Mouse (Mus musculus): ENCODE results near the gene Dnajc27. TPM values are rescaled to one million over a fixed set of nuclear protein-coding genes. Genes with fewer than 3 reads are reported as not detected.
A peak's percentile ranks its signal among the peaks of the same experiment; 100 is the strongest.

The Dnajc27 gene
- polyA plus RNA-seq, 2 experiments from 2014 or later = 2.3 to 4.9 TPM

DNA sequence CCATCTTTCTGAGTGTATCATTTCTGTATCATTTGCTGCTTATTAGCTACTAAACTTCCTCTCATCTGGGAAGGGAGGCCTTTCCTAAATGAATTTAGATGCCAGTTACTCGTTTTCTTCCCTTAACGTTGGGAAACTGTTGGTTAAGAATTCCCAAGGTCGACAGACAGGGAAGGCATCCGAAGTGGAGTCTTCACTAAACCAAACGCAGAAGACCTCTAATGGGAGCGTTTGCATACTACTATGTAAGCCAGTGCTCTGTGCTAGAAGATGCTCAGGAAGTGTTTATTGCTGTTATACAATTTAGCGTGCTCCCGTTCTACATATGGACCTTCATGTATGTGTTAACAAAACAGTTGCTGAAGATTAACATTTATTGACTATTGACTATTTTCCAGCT, 1.1 kb downstream of the Dnajc27 start:
- no peak for ATAC-seq

DNA sequence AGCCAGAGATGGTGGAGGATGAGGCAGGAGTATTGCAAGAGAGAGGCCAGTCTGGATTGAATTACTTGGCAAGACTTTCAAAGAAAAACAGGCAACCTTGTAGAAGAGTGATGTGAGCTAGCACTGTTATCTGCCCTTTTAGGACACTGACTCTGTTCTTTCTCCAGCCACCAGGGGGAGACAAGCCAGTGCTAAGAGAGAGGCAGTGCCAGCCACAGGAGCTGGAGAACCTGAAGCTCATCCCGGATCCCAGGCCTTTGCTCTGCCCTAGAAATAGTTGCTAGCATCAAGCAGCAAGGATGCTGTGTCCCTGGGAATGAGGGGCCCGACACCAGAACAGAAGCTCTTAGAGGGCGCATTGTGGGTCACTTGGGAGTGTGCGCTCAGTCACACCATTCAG, 25.0 kb downstream of the Dnajc27 start:
- ATAC-seq = peak; percentile 61

DNA sequence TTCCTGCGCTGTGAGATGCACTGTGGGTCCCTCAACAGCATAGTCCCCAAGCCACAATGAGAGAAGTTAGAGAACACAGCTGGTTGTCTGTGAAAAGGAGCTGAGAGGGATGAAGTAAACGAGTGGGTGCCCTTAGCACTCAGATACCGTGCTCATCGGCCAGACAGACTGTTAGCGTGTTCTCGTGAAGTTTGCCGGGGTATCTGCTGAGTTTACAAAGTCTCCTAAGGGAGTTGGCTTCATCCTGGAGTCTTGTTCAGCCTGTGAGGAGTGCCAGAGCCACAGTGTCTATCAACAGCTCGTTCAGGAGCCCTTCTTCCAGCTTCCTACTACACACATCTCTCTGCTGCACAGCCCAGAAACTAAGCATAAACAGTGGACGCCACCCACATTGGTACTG, 33.7 kb downstream of the Dnajc27 start:
- ATAC-seq = no peak

DNA sequence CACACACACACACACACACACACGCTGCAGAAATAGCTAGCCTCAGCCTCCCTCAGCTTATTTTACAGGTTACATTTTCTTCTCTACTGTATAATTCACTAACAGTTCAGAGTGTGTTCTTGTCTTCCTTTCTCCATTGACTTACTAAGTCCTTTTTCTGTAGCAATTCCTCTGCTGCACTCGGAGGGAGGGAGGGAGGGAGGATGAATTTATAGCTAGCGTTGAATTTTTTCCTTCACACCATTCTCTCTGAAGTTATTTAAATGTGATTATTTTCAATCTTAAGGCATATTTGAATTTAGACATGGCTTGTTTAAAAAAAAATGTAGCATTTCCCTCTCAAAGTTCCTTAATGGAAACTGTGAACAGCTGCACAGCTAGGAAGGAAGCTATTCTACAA, 34.8 kb downstream of the Dnajc27 start:
- no peak for ATAC-seq

DNA sequence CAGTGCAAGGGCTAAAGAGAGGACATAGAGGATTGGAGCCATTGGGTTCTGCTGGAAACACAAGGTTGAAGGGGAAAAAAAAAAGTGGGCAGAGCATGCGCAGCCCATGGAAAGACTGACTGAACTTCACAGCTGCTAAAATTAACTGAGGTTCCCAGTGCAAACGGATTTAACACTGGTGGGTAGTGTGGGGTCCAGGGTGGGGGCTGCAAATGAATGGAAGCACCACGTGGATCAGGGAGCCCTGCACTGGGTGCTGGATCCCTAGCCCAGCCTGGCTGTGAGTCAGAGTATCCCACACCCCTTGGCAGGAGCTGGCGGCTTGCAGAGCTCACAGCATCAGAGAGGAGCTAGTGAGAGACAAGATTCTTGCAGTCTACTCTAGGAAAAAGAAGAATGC, 35.2 kb downstream of the Dnajc27 start:
- no peak for ATAC-seq

DNA sequence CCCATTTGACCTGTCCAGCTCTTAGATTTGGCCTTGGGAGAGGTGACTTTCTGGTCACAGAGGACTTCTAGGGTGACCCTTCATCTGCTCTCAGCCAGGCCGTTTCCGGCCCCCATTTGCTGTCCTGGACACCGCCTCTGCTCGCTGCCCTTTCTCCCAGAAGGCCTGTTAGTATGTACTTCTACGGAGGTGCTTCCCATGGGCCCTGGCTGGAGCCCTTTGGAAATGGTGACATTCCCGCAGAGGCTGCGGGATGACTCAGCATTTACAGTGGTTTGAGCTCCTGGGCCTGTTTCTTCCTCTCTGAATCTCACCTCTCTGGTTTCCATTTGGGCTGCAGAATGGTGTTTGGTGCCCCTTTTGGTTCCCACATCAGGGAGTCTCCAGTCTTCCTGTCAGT, 45.0 kb downstream of the Dnajc27 start:
- ATAC-seq = no peak

DNA sequence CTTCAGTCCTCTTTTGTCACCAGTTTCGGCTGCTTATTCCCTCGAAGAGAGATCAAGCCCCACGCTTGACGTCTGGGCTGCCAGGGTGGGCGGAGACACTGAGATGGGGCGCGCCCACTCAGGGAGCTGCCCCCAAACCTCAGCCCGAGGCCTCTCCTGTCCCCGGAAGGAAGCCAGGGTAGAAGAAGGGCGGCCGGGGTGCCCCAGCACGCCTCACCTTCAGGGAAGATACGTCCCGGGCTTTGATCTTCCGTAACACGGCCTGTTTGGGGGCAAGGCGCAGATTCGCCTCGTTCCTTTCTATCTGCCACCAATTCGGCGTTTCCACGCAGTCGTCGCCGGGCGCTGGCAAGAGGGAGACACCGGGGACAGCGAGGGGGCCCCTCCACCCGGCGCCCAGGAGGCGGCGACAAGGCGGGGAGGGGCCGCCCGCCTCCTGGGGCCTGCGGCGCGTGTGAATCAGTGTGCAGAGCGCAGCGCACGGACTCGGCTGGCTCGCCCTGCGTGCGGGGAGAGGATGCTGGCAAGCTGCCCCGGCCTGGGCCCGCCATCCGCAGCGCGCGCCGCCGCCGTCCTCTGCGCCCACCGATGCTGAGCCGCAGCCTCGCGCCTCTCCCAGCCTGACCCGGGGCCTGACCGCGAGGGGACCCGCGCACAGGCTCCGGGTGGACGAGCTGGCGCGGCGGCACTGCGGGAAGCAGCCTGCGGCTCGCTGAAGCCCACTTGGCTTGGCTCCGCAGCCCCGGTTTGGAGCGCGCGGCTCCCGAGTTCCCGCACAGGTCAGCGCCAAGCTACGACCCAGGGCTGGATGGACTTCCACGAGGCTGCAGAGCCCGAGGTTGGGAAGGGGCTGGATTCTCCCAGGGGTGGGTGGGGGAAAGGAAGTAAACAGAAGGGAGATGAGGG, 50.8 kb downstream of the Dnajc27 start, which contains the start of gene Adcy3:
Adcy3 (plus strand) TSS at position 163 of the 906 bp plus-strand sequence.
- peak; percentile 92 for ATAC-seq

DNA sequence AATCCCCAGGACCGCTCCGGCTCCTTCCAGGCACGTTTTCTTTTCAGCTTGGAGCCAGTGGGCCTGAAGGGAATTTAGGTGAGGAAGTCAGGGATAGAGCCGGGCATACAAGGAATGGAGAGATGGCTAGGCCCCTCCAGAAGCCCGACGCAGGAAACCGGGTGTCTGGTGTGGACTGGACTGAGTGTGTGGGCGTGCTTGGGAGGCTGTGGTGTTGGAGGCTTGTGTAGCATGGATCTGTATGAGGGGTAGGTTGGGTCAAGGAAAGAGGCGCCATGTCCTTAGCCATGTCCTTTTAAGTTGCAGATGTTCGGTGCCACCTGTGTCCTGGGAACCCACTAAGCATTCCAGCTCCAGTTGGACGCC, 51.4 kb downstream of the Dnajc27 start:
- ATAC-seq = no peak

DNA sequence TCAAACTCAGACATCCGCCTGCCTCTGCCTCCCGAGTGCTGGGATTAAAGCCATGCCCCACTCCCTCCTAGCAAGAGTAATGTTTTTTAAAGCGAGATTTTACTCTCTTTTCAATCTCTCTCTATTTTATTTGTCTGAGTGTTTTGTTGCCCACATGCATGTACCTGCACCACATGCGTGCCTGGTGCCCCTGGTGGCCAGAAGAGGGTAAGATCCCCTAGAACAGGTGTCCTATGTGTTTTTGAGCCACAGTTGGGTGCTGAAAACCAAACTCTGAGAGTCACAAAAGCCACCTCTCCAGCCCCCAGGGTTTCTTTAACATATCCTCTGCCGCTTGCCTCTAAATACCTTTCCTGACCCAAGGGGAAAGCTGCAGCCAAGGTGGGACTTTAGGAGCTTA, 60.8 kb downstream of the Dnajc27 start:
- no peak for ATAC-seq

DNA sequence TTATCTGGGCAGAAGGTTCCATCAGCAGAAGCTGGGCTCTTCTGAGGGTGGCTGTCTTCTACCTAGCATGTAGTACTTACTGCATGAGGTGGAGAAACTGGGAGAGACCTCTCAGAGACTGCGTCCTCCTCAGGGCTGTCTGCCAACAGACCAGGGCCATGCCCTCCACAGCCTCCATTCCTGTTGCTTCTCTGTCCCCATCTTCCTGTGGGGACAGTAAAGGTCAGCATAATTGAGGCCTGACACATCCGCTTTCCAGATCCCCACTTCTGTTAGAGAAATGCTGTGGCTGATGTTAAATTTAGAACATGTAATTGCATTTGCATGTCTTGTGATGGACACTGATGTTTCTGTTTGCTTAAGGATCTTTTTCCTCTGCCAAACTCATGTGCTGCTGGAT, 68.6 kb downstream of the Dnajc27 start:
- ATAC-seq = no peak

DNA sequence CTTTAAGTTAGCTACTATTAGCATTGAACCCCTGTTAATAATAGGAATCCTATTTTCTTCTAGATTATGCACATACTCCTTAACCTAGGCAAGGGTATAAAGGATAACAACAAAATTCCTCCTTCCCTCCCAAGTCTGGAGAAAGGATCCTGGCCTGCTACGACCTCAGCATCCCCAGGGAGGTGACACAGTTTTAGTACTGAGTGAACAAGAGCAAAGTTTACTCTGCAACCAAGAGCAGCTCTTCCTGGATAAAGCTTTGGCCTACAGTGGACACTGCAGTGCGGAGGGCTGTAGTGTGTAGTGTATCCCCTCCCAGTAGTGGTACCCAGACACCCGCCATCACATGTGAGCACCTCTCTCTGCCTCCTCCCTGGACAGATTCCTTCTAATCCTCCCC, 69.6 kb downstream of the Dnajc27 start:
- no peak for ATAC-seq

DNA sequence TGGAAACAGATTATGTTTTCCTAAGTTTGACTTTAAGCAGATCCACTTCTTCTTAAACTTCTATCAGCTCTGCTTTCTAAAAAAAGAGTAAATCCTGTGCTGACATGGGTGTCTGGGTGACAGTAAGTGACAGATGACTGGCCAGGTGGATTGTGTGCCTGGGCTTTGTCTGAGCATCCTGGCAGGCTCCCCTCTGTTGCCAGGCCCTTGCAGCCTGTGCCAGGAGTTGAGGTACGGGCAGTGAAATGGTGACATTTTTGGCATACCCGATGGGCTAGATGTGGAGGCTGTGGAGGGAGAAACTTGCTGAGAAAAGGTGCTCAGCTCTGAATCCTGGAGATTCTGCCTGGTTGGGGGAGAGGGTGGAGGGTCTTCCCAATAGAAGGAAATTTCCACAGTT, 75.1 kb downstream of the Dnajc27 start:
- ATAC-seq = no peak

DNA sequence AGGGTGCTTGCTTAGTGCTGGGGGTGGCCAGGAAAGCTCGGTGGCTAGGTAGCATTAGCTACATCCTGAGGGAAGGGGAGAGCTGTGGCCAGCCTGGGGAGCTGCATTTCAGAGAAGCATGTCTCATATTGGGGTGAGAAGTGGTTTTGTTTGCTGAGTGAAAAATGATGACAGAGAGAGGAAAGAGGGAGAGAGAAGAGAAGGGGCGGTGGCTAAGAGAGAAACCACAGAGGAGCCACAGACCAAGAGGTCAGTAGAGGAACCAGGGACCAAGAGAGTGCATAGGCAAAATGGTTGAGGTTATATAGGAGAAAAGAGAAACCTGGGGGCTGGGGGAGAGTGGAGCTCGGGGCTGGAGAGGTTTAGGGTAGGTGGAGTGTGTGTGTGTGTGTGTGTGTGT, 75.8 kb downstream of the Dnajc27 start:
- no peak for ATAC-seq

DNA sequence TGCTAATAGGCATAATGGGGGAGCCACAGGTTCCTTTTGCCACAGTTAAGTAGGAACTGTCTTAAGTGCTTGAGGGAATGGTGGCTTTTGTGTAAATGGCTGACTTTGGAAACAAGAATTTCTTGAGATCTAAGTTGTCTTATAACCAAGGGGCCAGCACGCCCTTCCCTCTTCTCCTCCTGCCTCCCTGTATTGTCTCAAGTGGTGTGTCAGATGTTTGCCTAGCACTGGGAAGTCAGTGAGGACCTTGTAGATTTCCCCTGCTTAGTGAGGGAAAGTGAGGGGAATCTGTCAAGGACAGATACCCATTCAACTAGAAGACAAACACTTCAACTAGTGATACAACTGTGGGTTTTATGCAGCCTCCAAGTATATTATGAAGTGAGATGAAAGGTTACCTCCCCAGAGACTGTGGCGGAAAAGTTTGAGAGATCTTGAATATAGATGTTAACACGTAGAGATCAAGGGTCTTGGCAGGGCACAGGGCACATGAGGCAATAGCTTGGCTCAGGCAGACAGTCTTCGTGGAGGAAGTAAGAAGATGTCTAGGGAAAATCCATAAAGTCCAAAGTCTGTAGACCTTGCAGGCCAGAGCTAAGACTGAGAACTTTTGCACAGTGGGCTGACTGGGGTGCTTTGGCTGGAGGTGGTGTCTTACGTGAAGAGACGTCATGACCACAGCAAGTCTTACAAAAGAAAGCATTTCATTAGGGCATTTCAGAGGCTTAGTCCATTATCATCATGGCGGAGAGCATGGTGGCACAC, 76.7 kb downstream of the Dnajc27 start:
- ATAC-seq = no peak

Other genes with a start within 250 kb of the Dnajc27 start
- gene Pomc, start 127.6 kb upstream of the Dnajc27 start, polyA plus RNA-seq (2017; shearing (Covaris generic)) = 1 to 10 TPM; 2.8 TPM
- under 1 TPM; 0.11 to 0.61 TPM for gene Efr3b, start 43.7 kb upstream of the Dnajc27 start, polyA plus RNA-seq (2017; shearing (Covaris generic))
- 1 to 10 TPM; 3.8 to 5.3 TPM for gene Adcy3, start 50.5 kb downstream of the Dnajc27 start, polyA plus RNA-seq (2017; shearing (Covaris generic))
- gene Ptrhd1, start 151.4 kb downstream of the Dnajc27 start, polyA plus RNA-seq (2017; shearing (Covaris generic)) = 1 to 10 TPM; 4.1 to 4.5 TPM
- 10 to 100 TPM; 22.5 to 36.8 TPM for gene Cenpo, start 151.7 kb downstream of the Dnajc27 start, polyA plus RNA-seq (2017; shearing (Covaris generic))

All from CD4-positive, CD25-positive, alpha-beta regulatory T cell, adult 4 months (primary cell).